Mouse (Mus musculus) heart, embryonic 14.5 days (tissue): ENCODE results near the gene Rassf2. TPM values are rescaled to one million over a fixed set of nuclear protein-coding genes. Genes with fewer than 3 reads are reported as not detected.

ENCODE experiments used
- ATAC-seq: fragments of 200-750 bp; cut with Nextera tagmentation; 2 replicates; pipeline ENCODE4 v1.8.0; 2017; ENCODE audit warnings: low read depth, moderate TSS enrichment; ENCODE audit not compliant: insufficient number of reproducible peaks, insufficient read depth, low FRiP score
- H3K27ac ChIP-seq, 2 experiments: fragments of 200-500 bp in 1 of 2; fragments of 300-500 bp in 1 of 2; sonication (generic) in 1 of 2; replicated peaks in 1 of 2; 2 replicates each; pipeline ENCODE4 v1.5.1; 2012 to 2014; ENCODE audit warnings: low read depth in 2 of 2, low read length in 2 of 2, control low read depth in 1 of 2, mild to moderate bottlenecking in 1 of 2, mixed read lengths in 1 of 2; ENCODE audit not compliant: control insufficient read depth in 1 of 2, insufficient read depth in 1 of 2
- H3K27me3 ChIP-seq: fragments of 300-500 bp; sonication (generic); 2 replicates; pipeline ENCODE4 v1.6.1; 2014; ENCODE audit warnings: mild to moderate bottlenecking, low read length, control low read depth; ENCODE audit not compliant: control insufficient read depth, insufficient read depth
- H3K36me3 ChIP-seq: fragments of 300-500 bp; sonication (generic); 2 replicates; pipeline ENCODE4 v1.6.1; 2014; ENCODE audit warnings: mild to moderate bottlenecking, control low read depth, low read length, mixed read lengths; ENCODE audit not compliant: control insufficient read depth, insufficient read depth
- H3K4me1 ChIP-seq, 2 experiments: fragments of 200-500 bp in 1 of 2; fragments of 300-500 bp in 1 of 2; sonication (generic) in 1 of 2; 2 replicates each; pipeline ENCODE4 v1.6.1; 2012 to 2014; ENCODE audit warnings: low read length in 2 of 2, control low read depth in 1 of 2, mixed read lengths in 1 of 2; ENCODE audit not compliant: control insufficient read depth in 2 of 2, insufficient read depth in 2 of 2
- H3K4me2 ChIP-seq: fragments of 300-500 bp; sonication (generic); 2 replicates; pipeline ENCODE4 v1.6.1; 2014; ENCODE audit warnings: mild to moderate bottlenecking, low read length
- H3K4me3 ChIP-seq, 2 experiments: fragments of 200-500 bp in 1 of 2; fragments of 300-500 bp in 1 of 2; sonication (generic) in 1 of 2; 2 replicates each; pipeline ENCODE4 v1.5.1; 2012 to 2014; ENCODE audit warnings: low read length in 2 of 2, mild to moderate bottlenecking in 2 of 2, control low read depth in 1 of 2, low read depth in 1 of 2, moderate library complexity in 1 of 2; ENCODE audit not compliant: control insufficient read depth in 1 of 2, insufficient read depth in 1 of 2
- H3K9ac ChIP-seq: fragments of 300-500 bp; sonication (generic); 2 replicates; pipeline ENCODE4 v1.6.1; 2014; ENCODE audit warnings: mild to moderate bottlenecking, low read length
- H3K9me3 ChIP-seq: fragments of 300-500 bp; sonication (generic); 2 replicates; pipeline ENCODE4 v1.6.1; 2016; ENCODE audit warnings: low read length, control low read depth; ENCODE audit not compliant: control insufficient read depth
- WGBS: fragments of 180-500 bp; shearing (Covaris S2); extraction: QIAGEN DNeasy Blood & Tissue Kit; methylation state at CpG from one replicate; pipeline ENCODE4 v1.1.7; 2014; 5-methylcytosine and 5-hydroxymethylcytosine counted together
- polyA plus RNA-seq: library from polyadenylated mRNA; unstranded; fragments of >200 nt; fragmentation: Nextera tagmentation; extraction: Ambion mirVana; gene quantifications from 2 replicates; pipeline ENCODE4 v1.2.1, GENCODE M21; 2014

The Rassf2 gene
- polyA plus RNA-seq, 1 experiment from 2014 or later, result 10.9 TPM

DNA sequence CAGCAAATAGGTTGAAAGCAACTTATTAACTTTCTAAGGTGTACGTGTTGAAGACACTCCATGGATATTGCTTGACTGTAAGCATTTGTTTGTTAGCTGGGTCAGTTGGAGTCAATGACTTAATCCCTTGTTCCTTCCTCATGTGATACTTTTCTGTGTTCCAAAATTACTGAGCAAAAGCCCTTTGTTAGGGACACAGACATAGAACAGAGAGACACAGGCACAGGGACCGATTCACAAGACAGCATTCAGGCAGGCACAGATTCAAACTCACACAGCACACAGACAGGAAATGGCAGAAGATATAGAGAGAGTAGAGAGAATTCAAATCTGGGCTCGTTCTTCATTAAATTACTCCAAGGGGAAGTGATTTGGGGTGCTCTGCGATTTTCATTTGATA is 17.3 kb upstream of the Rassf2 start:
- no peak for ATAC-seq
- no peak overlapping the region for H3K27ac ChIP-seq
- no peaks in the 10 kb centered on the region for H3K27me3 ChIP-seq
- H3K36me3 ChIP-seq, result no peaks in the 10 kb centered on the region
- H3K9ac ChIP-seq, result no peak overlapping the region
- H3K4me2 ChIP-seq, result no peak overlapping the region
- WGBS, result 59% methylated on average over 4 of the region's 4 CpGs
- no peaks in the 10 kb centered on the region for H3K9me3 ChIP-seq
- H3K4me1 ChIP-seq, result peaks cover 16 to 23% of the 10 kb centered on the region in 2 experiments
- H3K4me3 ChIP-seq, result no peak overlapping the region

DNA sequence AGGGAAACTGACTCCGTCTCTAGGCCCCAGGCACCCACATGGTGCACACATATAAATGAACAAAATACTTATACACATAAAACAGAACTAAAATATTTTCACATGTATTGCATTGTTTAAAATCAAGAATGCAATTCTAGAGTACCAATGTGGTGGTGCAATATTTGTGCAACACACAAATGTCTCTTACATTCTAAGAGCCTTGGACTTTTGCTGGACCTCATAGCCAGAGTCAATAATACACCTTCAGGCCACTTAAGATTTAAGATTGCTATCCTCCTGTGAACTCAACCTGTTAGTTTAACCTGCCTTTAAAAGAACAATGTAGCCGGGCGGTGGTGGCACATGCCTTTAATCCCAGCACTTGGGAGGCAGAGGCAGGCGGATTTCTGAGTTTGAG is 16.6 kb upstream of the Rassf2 start:
- peaks cover 18 to 24% of the 10 kb centered on the region in 2 experiments for H3K4me1 ChIP-seq
- no peaks in the 10 kb centered on the region for H3K9me3 ChIP-seq
- WGBS, result 98% methylated on average over 4 of the region's 4 CpGs
- H3K36me3 ChIP-seq, result no peaks in the 10 kb centered on the region
- ATAC-seq, result no peak
- H3K27ac ChIP-seq, result no peak overlapping the region
- H3K27me3 ChIP-seq, result no peaks in the 10 kb centered on the region
- no peak overlapping the region for H3K9ac ChIP-seq
- no peak overlapping the region for H3K4me3 ChIP-seq
- H3K4me2 ChIP-seq, result no peak overlapping the region

- H3K4me3 ChIP-seq, result no peak overlapping the region
- no peaks in the 10 kb centered on the region for H3K27me3 ChIP-seq
- H3K4me2 ChIP-seq, result no peak overlapping the region
- ATAC-seq, result no peak
- no peaks in the 10 kb centered on the region for H3K36me3 ChIP-seq
- H3K9ac ChIP-seq, result no peak overlapping the region
- H3K9me3 ChIP-seq, result no peaks in the 10 kb centered on the region
- H3K27ac ChIP-seq, result peak overlapping the region in 1 of 2 experiments; percentile 79; a peak in 1 of 4 replicates
- peaks cover 18 to 24% of the 10 kb centered on the region in 2 experiments for H3K4me1 ChIP-seq
- 81% methylated on average over 15 of the region's 15 CpGs for WGBS
These were observed 14.5 kb upstream of the Rassf2 start for GRCm38 (mm10) chr2:132044320-132045274.

- ATAC-seq, result peak; percentile 86
- Histone ChIP-seq H3K27me3 (no peaks in the 10 kb centered on the region), H3K36me3 (no peaks in the 10 kb centered on the region), H3K9ac (peak overlapping the region; percentile 49), H3K27ac (peak overlapping the region; percentile 71 to 79), H3K4me3 (no peak overlapping the region), H3K4me2 (peak overlapping the region; percentile 49), H3K9me3 (no peaks in the 10 kb centered on the region), H3K4me1 (peaks cover 18 to 20% of the 10 kb centered on the region in 2 experiments)
- 10% methylated on average over 13 of the region's 13 CpGs for WGBS
These were observed 13.1 kb upstream of the Rassf2 start for GRCm38 (mm10) chr2:132043101-132043621.

DNA sequence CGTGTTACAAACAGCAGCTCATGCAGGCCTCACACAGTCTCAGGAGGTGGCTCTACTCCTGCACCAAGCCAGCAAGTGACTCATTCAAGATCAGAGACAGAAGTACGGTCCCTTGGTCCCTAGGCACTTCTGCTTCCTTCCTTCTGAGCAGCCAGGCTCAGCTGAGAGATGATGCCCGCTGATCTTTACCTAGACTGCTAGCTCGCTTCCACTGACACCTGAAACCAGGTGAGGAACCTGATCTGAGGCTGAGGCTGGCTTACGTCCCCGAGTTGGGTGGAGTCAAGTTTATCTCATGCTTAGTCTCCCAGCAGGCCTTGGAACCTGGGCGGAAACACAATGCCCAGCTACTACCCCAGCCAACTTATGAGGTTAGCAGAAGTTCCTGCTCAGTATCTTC is 9.8 kb upstream of the Rassf2 start:
- 50% methylated on average over 7 of the region's 7 CpGs for WGBS
- ATAC-seq, result no peak
- no peaks in the 10 kb centered on the region for H3K36me3 ChIP-seq
- H3K27ac ChIP-seq, result no peak overlapping the region
- no peak overlapping the region for H3K4me3 ChIP-seq
- peaks cover 17 to 18% of the 10 kb centered on the region in 2 experiments for H3K4me1 ChIP-seq
- no peak overlapping the region for H3K4me2 ChIP-seq
- no peaks in the 10 kb centered on the region for H3K9me3 ChIP-seq
- no peak overlapping the region for H3K9ac ChIP-seq
- no peaks in the 10 kb centered on the region for H3K27me3 ChIP-seq

DNA sequence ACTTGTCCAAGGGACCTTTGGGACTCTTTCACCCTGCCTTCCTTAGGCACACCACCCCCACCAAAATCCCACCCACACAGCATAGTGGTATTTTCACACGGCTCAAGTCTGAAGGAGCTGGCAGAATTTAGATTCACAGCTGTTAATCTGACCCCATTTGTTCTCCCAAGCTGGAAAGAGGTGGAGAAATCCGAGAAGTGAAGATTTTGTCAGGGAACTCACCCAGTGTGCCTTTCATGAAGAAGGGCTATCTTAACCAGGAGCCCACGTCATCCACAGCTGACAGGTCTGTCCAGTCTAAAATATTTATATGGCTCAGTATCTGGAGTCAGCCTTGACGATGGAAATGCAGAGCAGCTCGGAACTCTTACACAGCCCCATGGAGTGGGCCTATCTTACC is 6.3 kb upstream of the Rassf2 start:
- Histone ChIP-seq H3K4me1 (no peaks in the 10 kb centered on the region; a peak in 2 of 4 replicates), H3K36me3 (no peaks in the 10 kb centered on the region), H3K9me3 (no peaks in the 10 kb centered on the region), H3K27ac (no peak overlapping the region), H3K27me3 (no peaks in the 10 kb centered on the region), H3K9ac (no peak overlapping the region), H3K4me2 (no peak overlapping the region), H3K4me3 (no peak overlapping the region)
- ATAC-seq, result no peak
- WGBS, result 70% methylated on average over 5 of the region's 5 CpGs

DNA sequence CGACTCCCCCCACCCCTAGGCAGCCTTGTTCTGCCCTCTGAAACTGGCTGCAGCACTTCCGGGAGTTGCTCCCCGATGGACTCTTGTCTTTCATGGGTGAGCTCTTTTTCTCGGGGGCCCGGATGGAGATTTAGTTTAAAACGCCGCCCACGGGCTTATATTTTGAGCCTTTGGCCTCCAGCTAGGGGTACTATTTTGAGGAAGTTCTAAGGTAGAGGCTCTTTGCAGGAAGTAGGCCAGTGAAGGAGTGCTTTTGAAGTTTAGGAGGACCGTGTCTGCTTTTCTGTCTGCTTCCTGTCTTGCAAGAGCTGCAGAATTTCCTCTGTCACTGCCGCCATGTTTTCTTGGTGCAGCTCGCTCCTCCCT is 5.4 kb upstream of the Rassf2 start:
- no peaks in the 10 kb centered on the region; the same call in 1 of the 2 replicates for H3K27me3 ChIP-seq
- no peaks in the 10 kb centered on the region for H3K36me3 ChIP-seq
- no peak overlapping the region for H3K4me3 ChIP-seq
- no peak for ATAC-seq
- H3K9me3 ChIP-seq, result no peaks in the 10 kb centered on the region
- no peak overlapping the region for H3K9ac ChIP-seq
- WGBS, result 71% methylated on average over 11 of the region's 11 CpGs
- peaks cover 1 to 3% of the 10 kb centered on the region in 2 experiments; a peak in 3 of 4 replicates for H3K4me1 ChIP-seq
- no peak overlapping the region for H3K4me2 ChIP-seq
- no peak overlapping the region for H3K27ac ChIP-seq
